Mouse (Mus musculus) ES-E14 (cell line): ENCODE data around the gene Ncan. TPM values are rescaled to one million over a fixed set of nuclear protein-coding genes. Genes with fewer than 3 reads are reported as not detected.

Source experiments
- DNase-seq: peaks from one replicate; pipeline ENCODE4 v3.0.0-alpha.2; 2013; ENCODE audit warnings: low read depth, low spot score
- H3K27ac ChIP-seq: 2 replicates; pipeline ENCODE4 v1.5.1; 2012; ENCODE audit warnings: low read depth, mild to moderate bottlenecking, low read length, moderate library complexity, mixed read lengths; ENCODE audit not compliant: poor library complexity, insufficient read depth, severe bottlenecking
- H3K36me3 ChIP-seq: 2 replicates; pipeline ENCODE4 v1.6.1; 2012; ENCODE audit warnings: mild to moderate bottlenecking, low read length, moderate library complexity, mixed read lengths; ENCODE audit not compliant: control insufficient read depth, poor library complexity, insufficient read depth, severe bottlenecking
- H3K4me1 ChIP-seq, 2 experiments: fragments of 150-350 bp in 1 of 2; sonication (generic) in 1 of 2; 2 replicates each; pipeline ENCODE4 v1.6.1; 2012; ENCODE audit warnings: low read length in 2 of 2, mild to moderate bottlenecking in 1 of 2, mixed read lengths in 1 of 2; ENCODE audit not compliant: control insufficient read depth in 2 of 2, insufficient read depth in 2 of 2, poor library complexity in 1 of 2
- H3K4me3 ChIP-seq, 2 experiments: fragments of 150-350 bp in 1 of 2; sonication (generic) in 1 of 2; 2 replicates each; pipeline ENCODE4 v1.5.1; 2012; ENCODE audit warnings: low read length in 2 of 2, low read depth in 1 of 2, mild to moderate bottlenecking in 1 of 2, mixed read lengths in 1 of 2; ENCODE audit not compliant: insufficient read depth in 1 of 2, poor library complexity in 1 of 2, severe bottlenecking in 1 of 2
- H3K9ac ChIP-seq: 2 replicates; pipeline ENCODE4 v1.6.1; 2012; ENCODE audit warnings: low read depth, mild to moderate bottlenecking, low read length, mixed read lengths; ENCODE audit not compliant: poor library complexity, insufficient read depth, severe bottlenecking
- H3K9me3 ChIP-seq: fragments of 150-350 bp; sonication (generic); 2 replicates; pipeline ENCODE4 v1.6.1; 2012; ENCODE audit warnings: low read depth, mild to moderate bottlenecking, low read length; ENCODE audit not compliant: control insufficient read depth, insufficient read depth
- CHD2 ChIP-seq: IDR thresholded peaks from 2 replicates; pipeline ENCODE4 v1.6.1; 2014; ENCODE audit warnings: mild to moderate bottlenecking, low read depth, low read length, inconsistent platforms
- HCFC1 ChIP-seq: IDR thresholded peaks from 2 replicates; pipeline ENCODE4 v1.6.1; 2012; ENCODE audit warnings: low read length, inconsistent platforms, borderline replicate concordance; ENCODE audit not compliant: insufficient read depth
- MAFK ChIP-seq: IDR thresholded peaks from 2 replicates; pipeline ENCODE4 v1.6.1; 2014; ENCODE audit warnings: mild to moderate bottlenecking, low read depth, low read length, inconsistent platforms; ENCODE audit not compliant: insufficient read depth
- ZC3H11A ChIP-seq: IDR thresholded peaks from 2 replicates; pipeline ENCODE4 v1.6.1; 2012; ENCODE audit warnings: low read depth, mild to moderate bottlenecking, inconsistent platforms, low read length, borderline replicate concordance
- ZNF384 ChIP-seq: IDR thresholded peaks from 2 replicates; pipeline ENCODE4 v1.6.1; 2012; ENCODE audit warnings: low read depth, low read length, inconsistent platforms
- in situ Hi-C, 2 experiments: fragments of 600-800 bp; cut with MboI; formaldehyde crosslinking; loops; one replicate each; pipeline ENCODE4 v1.15.1; 2025; ENCODE audit warnings: low sequenced_read_pairs in 2 of 2, inconsistent platforms in 1 of 2; ENCODE audit not compliant: unreplicated experiment in 2 of 2
- total RNA-seq: library from RNA; depleted of rRNA; stranded (reverse); fragments of 300-350 nt; gene quantifications from 2 replicates; pipeline ENCODE4 v1.2.3, GENCODE M21; 2012

The Ncan gene
- total RNA-seq, 1 experiment = 4.3 TPM

DNA sequence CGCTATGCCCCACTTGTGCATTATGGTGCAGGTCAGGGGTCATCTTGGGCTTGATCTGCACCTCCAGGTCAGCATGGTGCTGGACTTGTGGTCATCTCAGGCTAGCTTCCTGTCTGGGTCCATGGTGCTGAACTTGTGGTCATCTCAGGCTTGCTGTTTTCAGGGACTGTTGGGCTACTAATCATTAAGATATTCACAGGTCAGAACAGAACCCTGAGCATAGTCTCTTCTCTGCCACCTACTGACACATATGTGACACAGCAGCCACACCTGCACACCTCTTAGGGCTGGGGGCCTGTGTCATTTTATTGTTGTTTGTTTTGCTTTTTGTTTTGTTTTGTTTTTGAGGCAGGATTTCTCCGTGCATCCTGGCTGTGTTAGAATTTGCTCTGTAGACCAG, 2.2 kb upstream of the Ncan start:
- no peak overlapping the region for H3K27ac ChIP-seq
- no peak for DNase-seq
- in situ Hi-C loops = no loop called here

DNA sequence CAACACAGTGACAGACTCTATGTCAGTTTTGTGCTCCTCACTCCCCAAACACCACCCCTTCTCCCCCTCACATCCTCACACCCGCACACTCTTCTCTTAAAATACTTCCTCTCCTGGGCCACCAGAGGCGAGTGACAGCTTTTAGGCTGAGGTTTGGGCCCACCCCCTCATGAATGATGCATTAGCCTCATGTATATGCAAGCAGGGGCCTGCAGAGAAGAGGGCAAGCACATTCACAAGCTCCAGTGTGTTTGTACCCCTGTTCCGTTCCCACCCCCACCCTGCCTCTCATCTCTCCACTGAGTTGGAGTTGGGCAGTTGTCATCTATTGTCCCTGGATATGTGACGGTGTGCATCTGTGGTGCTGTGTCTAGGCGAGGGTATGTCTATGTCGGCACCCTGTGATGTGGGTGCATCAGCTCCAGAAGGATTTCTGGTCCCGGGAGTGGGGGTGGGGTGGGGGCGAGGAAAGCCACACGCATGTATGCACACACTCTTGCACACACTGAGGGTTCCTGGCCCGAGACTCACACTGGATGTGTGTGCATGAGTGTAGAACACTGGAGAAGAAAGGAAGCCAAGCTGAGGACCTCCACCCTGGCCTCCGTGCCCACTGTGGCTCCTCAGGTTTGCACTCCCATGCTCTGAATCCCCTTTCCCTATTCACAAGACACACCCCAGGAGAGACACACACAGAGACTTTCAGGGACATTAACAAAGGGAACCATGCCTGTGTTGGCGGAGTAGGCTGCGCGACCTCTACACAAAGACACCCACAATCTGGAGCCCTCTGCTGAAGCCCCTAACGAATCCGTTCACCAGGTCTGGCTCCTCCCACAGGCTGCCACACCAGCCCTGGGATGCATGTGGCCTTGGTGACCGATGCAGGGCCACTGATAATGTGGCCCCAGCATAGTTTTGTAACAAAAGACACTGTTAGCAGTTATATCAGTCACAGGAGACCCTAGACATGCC, 1.7 kb downstream of the Ncan start:
- Histone ChIP-seq H3K4me1 (peaks cover 0 to 8% of the 10 kb centered on the region in 2 experiments; a peak in 2 of 4 replicates), H3K27ac (no peak overlapping the region), H3K4me3 (no peak overlapping the region), H3K9ac (no peak overlapping the region), H3K9me3 (no peaks in the 10 kb centered on the region), H3K36me3 (no peaks in the 10 kb centered on the region)
- in situ Hi-C loops = no loop called here
- DNase-seq = no peak
- TF ChIP-seq ZNF384 = no peak
- TF ChIP-seq CHD2 = no peak
- no peak for TF ChIP-seq ZC3H11A
- TF ChIP-seq HCFC1 = no peak

More for the DNA sequence above, 2.2 kb upstream of the Ncan start:
- Histone ChIP-seq H3K9ac (no peak overlapping the region), H3K36me3 (no peaks in the 10 kb centered on the region), H3K9me3 (no peaks in the 10 kb centered on the region), H3K4me1 (peaks cover 0 to 7% of the 10 kb centered on the region in 2 experiments; a peak in 1 of 4 replicates), H3K4me3 (no peak overlapping the region)
- TF ChIP-seq ZC3H11A (no peak), HCFC1 (no peak), CHD2 (no peak), MAFK (no peak), ZNF384 (no peak)

- no peaks in the 10 kb centered on the region for H3K36me3 ChIP-seq
- H3K9ac ChIP-seq = no peak overlapping the region
- TF ChIP-seq CHD2 (no peak), MAFK (no peak), ZNF384 (no peak), ZC3H11A (no peak), HCFC1 (no peak)
- H3K4me1 ChIP-seq = peaks cover 0 to 8% of the 10 kb centered on the region in 2 experiments; a peak in 2 of 4 replicates
- no peak overlapping the region for H3K4me3 ChIP-seq
- DNase-seq = peak; percentile 83
- in situ Hi-C loops = no loop called here
- no peak overlapping the region for H3K27ac ChIP-seq
- no peaks in the 10 kb centered on the region for H3K9me3 ChIP-seq
Measured at GRCm38 (mm10) chr8:70117611-70118010, 3.1 kb downstream of the Ncan start.

DNA sequence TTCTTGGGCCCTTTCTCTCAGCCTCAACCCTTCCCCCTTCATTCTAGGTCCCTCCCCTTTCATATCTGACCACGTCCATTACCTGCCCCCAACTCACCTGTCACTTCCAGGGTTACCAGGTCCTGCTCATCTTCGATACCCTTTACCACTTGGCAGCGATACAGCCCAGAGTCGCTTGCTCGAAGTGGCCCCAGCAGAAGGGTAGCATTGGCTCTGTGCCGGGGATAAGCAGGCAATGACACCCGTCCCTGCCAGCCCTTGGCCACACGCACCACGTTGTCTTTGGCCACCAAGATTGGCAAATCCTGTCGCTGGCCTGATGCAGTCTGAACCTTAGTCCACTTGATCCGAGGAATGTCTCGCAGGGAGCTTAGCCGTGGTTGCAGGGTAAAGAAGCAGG, 5.8 kb downstream of the Ncan start:
- Histone ChIP-seq H3K9me3 (no peaks in the 10 kb centered on the region), H3K36me3 (no peaks in the 10 kb centered on the region), H3K27ac (no peak overlapping the region), H3K4me1 (peaks cover 0 to 7% of the 10 kb centered on the region in 2 experiments; a peak in 2 of 4 replicates), H3K9ac (no peak overlapping the region), H3K4me3 (no peak overlapping the region)
- in situ Hi-C loops = no loop called here
- no peak for DNase-seq
- TF ChIP-seq HCFC1 (no peak), ZNF384 (no peak), MAFK (no peak), ZC3H11A (no peak), CHD2 (no peak)
